Comparison of ENCODE assay signal across 24 mouse cellular contexts in genomic region chr16:97021496-97021895, GRCm38 (mm10).
"Had no signal": no experiment of that assay in that cellular context is flagged by ENCODE, and none has a peak within 500 bp of the region (broad histone marks: within the 10 kb centered on the region; RNA-seq: fewer than 3 reads in every experiment).

No protein-coding gene starts in this region.

- H3K4me1 ChIP-seq: heart, embryonic 10.5 days; heart, embryonic 12.5 days; kidney, embryonic 15.5 days; limb, embryonic 12.5 days had no signal

- H3K27ac ChIP-seq: heart, embryonic 10.5 days; hindbrain, embryonic 13.5 days; hindbrain, embryonic 15.5 days; hindbrain, postnatal 0 days; kidney, embryonic 15.5 days; kidney, postnatal 0 days; limb, embryonic 10.5 days; limb, embryonic 12.5 days had no signal

- ATAC-seq: hindbrain, postnatal 0 days; intestine, embryonic 16.5 days had no signal

- H3K36me3 ChIP-seq: heart, embryonic 10.5 days; heart, embryonic 12.5 days; hindbrain, embryonic 13.5 days; hindbrain, embryonic 15.5 days; kidney, embryonic 15.5 days; limb, embryonic 10.5 days; limb, embryonic 12.5 days had no signal

- H3K9ac ChIP-seq: heart, embryonic 12.5 days; hindbrain, embryonic 13.5 days; hindbrain, embryonic 15.5 days; kidney, embryonic 15.5 days; limb, embryonic 12.5 days had no signal

- H3K9me3 ChIP-seq: heart, embryonic 10.5 days; heart, embryonic 12.5 days; hindbrain, embryonic 13.5 days; hindbrain, embryonic 15.5 days; kidney, embryonic 15.5 days; limb, embryonic 10.5 days; limb, embryonic 12.5 days had no signal

- H3K4me3 ChIP-seq: heart, embryonic 10.5 days; heart, embryonic 12.5 days; hindbrain, embryonic 13.5 days; hindbrain, embryonic 15.5 days; kidney, embryonic 15.5 days; limb, embryonic 10.5 days; limb, embryonic 12.5 days had no signal

- DNase-seq: gastrocnemius, postnatal 14 days; gastrocnemius, postnatal 36 days; heart, adult 18-20 months; heart, postnatal 10 days; heart, postnatal 36 days; kidney, adult 11 months; kidney, adult 2 months; kidney, adult 9 months; kidney, postnatal 14 days; kidney, postnatal 36 days; layer of hippocampus, adult 9-11 months; layer of hippocampus, postnatal 36 days; liver had no signal

- H3K4me2 ChIP-seq: heart, embryonic 12.5 days; hindbrain, embryonic 13.5 days; hindbrain, embryonic 15.5 days; kidney, embryonic 15.5 days; limb, embryonic 12.5 days; liver, embryonic 11.5 days had no signal

- H3K27me3 ChIP-seq: heart, embryonic 12.5 days; hindbrain, embryonic 13.5 days; hindbrain, embryonic 15.5 days; kidney, embryonic 15.5 days; limb, embryonic 12.5 days had no signal
